Mouse (Mus musculus) adrenal gland, postnatal 0 days (tissue): ENCODE measurements around the gene Igsf9. TPM values are rescaled to one million over a fixed set of nuclear protein-coding genes. Genes with fewer than 3 reads are reported as not detected.

ENCODE experiments used
- polyA plus RNA-seq: library from polyadenylated mRNA; unstranded; fragments of >200 nt; fragmentation: Nextera tagmentation; extraction: Ambion mirVana; gene quantifications from 2 replicates; pipeline ENCODE4 v1.2.1, GENCODE M21; 2015

The Igsf9 gene
- 6.3 and 9.2 TPM in 2 replicates for polyA plus RNA-seq

GRCm38 (mm10) chr1:172481540-172482280, at the start of gene Igsf9:
Igsf9 (plus strand) TSS chr1:172481788.

GRCm38 (mm10) chr1:172475054-172475741, 6.4 kb upstream of the Igsf9 start, which contains the start of gene Slamf9:
Slamf9 (plus strand) TSS chr1:172475358.

GRCm38 (mm10) chr1:172499765-172500441, 18.3 kb downstream of the Igsf9 start, which contains the start of gene Tagln2:
Tagln2 (plus strand) TSS chr1:172500047.

GRCm38 (mm10) chr1:172520576-172521440, 39.2 kb downstream of the Igsf9 start, which contains the start of gene Cfap45:
Cfap45 (plus strand) TSS chr1:172520801.

Other genes starting within 250 kb of the Igsf9 start
- 0.68 and 2.4 TPM in 2 replicates for gene Atp1a4, start 223.4 kb upstream of the Igsf9 start, polyA plus RNA-seq
- 29.8 and 33.0 TPM in 2 replicates for gene Igsf8, start 220.1 kb upstream of the Igsf9 start, polyA plus RNA-seq
- gene Atp1a2, start 183.7 kb upstream of the Igsf9 start, polyA plus RNA-seq = 4.1 and 5.3 TPM in 2 replicates
- 0.28 TPM in 1 of 2 replicates, not detected in the other for gene Kcnj9, start 152.5 kb upstream of the Igsf9 start, polyA plus RNA-seq
- 0.30 and 0.65 TPM in 2 replicates for gene Kcnj10, start 140.6 kb upstream of the Igsf9 start, polyA plus RNA-seq
- gene Pigm, start 105.2 kb upstream of the Igsf9 start, polyA plus RNA-seq = 3.3 and 4.9 TPM in 2 replicates
- 2.1 and 2.9 TPM in 2 replicates for gene Slamf9, start 6.4 kb upstream of the Igsf9 start, polyA plus RNA-seq
- 205 and 299 TPM in 2 replicates for gene Tagln2, start 18.3 kb downstream of the Igsf9 start, polyA plus RNA-seq
- gene Cfap45, start 39.0 kb downstream of the Igsf9 start, polyA plus RNA-seq = 0.98 and 2.0 TPM in 2 replicates
- gene Vsig8, start 74.2 kb downstream of the Igsf9 start, polyA plus RNA-seq = 0.70 and 1.1 TPM in 2 replicates
- gene Slamf8, start 108.8 kb downstream of the Igsf9 start, polyA plus RNA-seq = 0.15 TPM in 1 of 2 replicates, not detected in the other
- 0.22 TPM in 1 of 2 replicates, not detected in the other for gene Fcrl6, start 120.8 kb downstream of the Igsf9 start, polyA plus RNA-seq
- gene Dusp23, start 151.2 kb downstream of the Igsf9 start, polyA plus RNA-seq = 14.9 and 18.3 TPM in 2 replicates
- gene Crp, start 216.3 kb downstream of the Igsf9 start, polyA plus RNA-seq = 6.6 and 8.4 TPM in 2 replicates